Mouse (Mus musculus): Measurements from ENCODE around the gene Map2k2.
"Not testable (repeated sequence)": the region's sequence is repeated elsewhere in the genome, so short reads cannot be mapped to it uniquely, and the experiment has no call there.

Map2k2 gene

GRCm38 (mm10) chr10:81177491-81177925 is 71.8 kb downstream of the Map2k2 start:
- peak in 1 of 2 experiments; percentile 61 for DNase-seq

GRCm38 (mm10) chr10:81177958-81178712 is 72.4 kb downstream of the Map2k2 start:
- DNase-seq: peak in 1 of 2 experiments; percentile 41

- DNase-seq: no peak
Observed at GRCm38 (mm10) chr10:81178927-81179326, 73.2 kb downstream of the Map2k2 start.

GRCm38 (mm10) chr10:81179451-81180342 is 74.0 kb downstream of the Map2k2 start:
- DNase-seq: no peak

GRCm38 (mm10) chr10:81180946-81181345 is 75.2 kb downstream of the Map2k2 start:
- no peak for DNase-seq

GRCm38 (mm10) chr10:81181860-81182259 is 76.1 kb downstream of the Map2k2 start:
- DNase-seq: not testable (repeated sequence)

- DNase-seq: peak; percentile 93 to 98
Observed at GRCm38 (mm10) chr10:81182336-81183333, 76.9 kb downstream of the Map2k2 start, which contains the start of gene Dapk3. Gene Dapk3, plus strand, starts transcription at chr10:81183005.
